Mouse (Mus musculus) lung, embryonic 16.5 days (tissue): Measurements from ENCODE around the gene Pdk2. TPM values are rescaled to one million over a fixed set of nuclear protein-coding genes. Genes with fewer than 3 reads are reported as not detected.

Source experiments
- ATAC-seq: fragments of 200-750 bp; cut with Nextera tagmentation; 2 replicates; pipeline ENCODE4 v1.8.0; 2017; ENCODE audit warnings: low read depth, mild to moderate bottlenecking, moderate library complexity
- H3K27ac ChIP-seq: fragments of 300-500 bp; sonication (generic); 2 replicates; pipeline ENCODE4 v1.5.1; 2014; ENCODE audit warnings: mild to moderate bottlenecking, control low read depth, low read length
- H3K27me3 ChIP-seq: fragments of 300-500 bp; sonication (generic); 2 replicates; pipeline ENCODE4 v1.6.1; 2014; ENCODE audit warnings: low read depth, low read length, mixed read lengths; ENCODE audit not compliant: control insufficient read depth, insufficient read depth
- H3K36me3 ChIP-seq: fragments of 300-500 bp; sonication (generic); 2 replicates; pipeline ENCODE4 v1.6.1; 2014; ENCODE audit warnings: low read length; ENCODE audit not compliant: control insufficient read depth, insufficient read depth
- H3K4me1 ChIP-seq: fragments of 300-500 bp; sonication (generic); replicated peaks from 2 replicates; pipeline ENCODE4 v1.6.1; 2014; ENCODE audit warnings: low read length, mixed read lengths; ENCODE audit not compliant: control insufficient read depth, insufficient read depth
- H3K4me2 ChIP-seq: fragments of 300-500 bp; sonication (generic); 2 replicates; pipeline ENCODE4 v1.6.1; 2014; ENCODE audit warnings: low read depth, low read length, control low read depth
- H3K4me3 ChIP-seq: fragments of 300-500 bp; sonication (generic); 2 replicates; pipeline ENCODE4 v1.5.1; 2014; ENCODE audit warnings: mild to moderate bottlenecking, low read length, control low read depth
- H3K9ac ChIP-seq: fragments of 300-500 bp; sonication (generic); 2 replicates; pipeline ENCODE4 v1.6.1; 2014; ENCODE audit warnings: low read length, control low read depth
- H3K9me3 ChIP-seq: fragments of 300-500 bp; sonication (generic); 2 replicates; pipeline ENCODE4 v1.6.1; 2016; ENCODE audit warnings: low read length; ENCODE audit not compliant: control insufficient read depth
- WGBS: fragments of 180-500 bp; shearing (Covaris S2); extraction: QIAGEN DNeasy Blood & Tissue Kit; methylation state at CpG from one replicate; pipeline ENCODE4 v1.1.7; 2014; 5-methylcytosine and 5-hydroxymethylcytosine counted together
- polyA plus RNA-seq: library from polyadenylated mRNA; unstranded; fragments of >200 nt; fragmentation: Nextera tagmentation; extraction: Ambion mirVana; gene quantifications from 2 replicates; pipeline ENCODE4 v1.2.1, GENCODE M21; 2015

Pdk2 gene
- polyA plus RNA-seq, 1 experiment from 2014 or later, result 43.3 TPM

DNA sequence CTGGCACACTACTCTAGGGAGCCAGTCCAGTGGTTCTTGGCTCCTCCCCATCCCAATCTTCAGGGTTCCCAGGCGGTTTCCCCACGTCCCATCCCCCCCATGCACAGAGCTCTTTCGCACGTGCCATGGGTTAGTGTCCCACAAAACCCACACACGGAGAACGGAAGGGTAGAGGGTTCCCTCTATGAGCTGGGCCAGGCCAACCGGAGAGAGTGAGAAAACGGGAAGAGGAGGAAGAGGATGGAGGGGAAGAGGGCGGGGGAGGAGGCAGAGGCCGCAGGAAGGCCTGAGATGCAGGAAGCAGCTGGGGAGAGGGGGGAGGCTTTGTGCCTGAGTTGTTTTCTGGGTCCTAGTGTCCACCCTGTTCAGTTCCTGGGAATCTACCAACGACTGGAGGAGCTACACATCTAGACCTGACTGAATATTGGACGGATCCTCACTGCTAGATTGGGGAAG, 51.6 kb downstream of the Pdk2 start:
- peak overlapping the region; percentile 93 for H3K9ac ChIP-seq
- peak overlapping the region; percentile 95 for H3K27ac ChIP-seq
- 1% methylated on average over 12 of the region's 12 CpGs for WGBS
- H3K4me3 ChIP-seq, result peak overlapping the region; percentile 89
- no peaks in the 10 kb centered on the region for H3K9me3 ChIP-seq
- H3K4me1 ChIP-seq, result peaks cover 47% of the 10 kb centered on the region
- peak overlapping the region; percentile 96 for H3K4me2 ChIP-seq
- no peaks in the 10 kb centered on the region for H3K27me3 ChIP-seq
- ATAC-seq, result peak; percentile 77
- H3K36me3 ChIP-seq, result no peaks in the 10 kb centered on the region

DNA sequence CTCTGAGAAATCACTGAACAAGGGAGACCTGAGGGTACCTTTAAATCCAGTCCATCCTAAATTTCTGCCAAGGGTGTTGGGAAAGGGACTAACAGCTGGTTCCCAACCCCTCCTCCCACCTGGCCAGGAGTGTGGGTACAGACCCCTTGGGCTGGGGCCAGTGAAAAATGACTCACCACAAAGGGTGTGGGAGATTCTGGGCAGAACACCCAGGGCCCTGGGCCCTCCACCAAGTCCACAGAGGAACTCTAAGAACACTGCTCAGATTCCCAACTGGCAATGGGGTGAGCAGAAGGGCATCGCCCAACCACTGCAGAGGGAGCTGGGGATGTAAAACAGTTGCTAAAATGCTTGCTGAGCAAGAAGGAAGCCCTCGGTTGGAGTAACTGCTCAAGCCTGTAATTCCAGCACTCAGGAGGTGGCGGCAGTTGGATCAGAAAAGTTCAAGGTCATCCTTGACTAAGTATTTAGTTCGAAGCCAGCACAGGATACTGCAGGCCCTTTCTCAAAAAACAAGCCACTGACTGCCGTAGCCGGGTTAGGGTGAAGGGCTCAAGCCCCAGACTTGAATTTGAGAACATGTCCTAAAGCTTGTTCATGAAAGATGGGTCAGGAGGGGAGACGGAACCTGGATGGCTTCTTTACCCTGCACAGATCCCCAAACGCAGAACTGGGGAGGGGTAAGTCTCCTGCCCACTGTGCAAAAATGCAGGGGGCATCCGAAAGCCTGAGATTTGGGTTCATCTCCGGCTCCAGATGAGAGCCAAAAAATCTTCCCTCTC, 52.2 kb downstream of the Pdk2 start:
- Histone ChIP-seq H3K4me1 (peaks cover 40% of the 10 kb centered on the region), H3K4me3 (peak overlapping the region; percentile 89), H3K9ac (peak overlapping the region; percentile 70), H3K36me3 (no peaks in the 10 kb centered on the region), H3K27ac (peak overlapping the region; percentile 95), H3K9me3 (no peaks in the 10 kb centered on the region), H3K27me3 (no peaks in the 10 kb centered on the region), H3K4me2 (peak overlapping the region; percentile 96)
- 14% methylated on average over 10 of the region's 10 CpGs for WGBS
- ATAC-seq, result no peak

- H3K27ac ChIP-seq, result no peak overlapping the region
- ATAC-seq, result no peak
- no peak overlapping the region for H3K4me3 ChIP-seq
- H3K9me3 ChIP-seq, result no peaks in the 10 kb centered on the region
- H3K4me2 ChIP-seq, result no peak overlapping the region
- peaks cover 29% of the 10 kb centered on the region for H3K4me1 ChIP-seq
- no peaks in the 10 kb centered on the region for H3K27me3 ChIP-seq
- H3K36me3 ChIP-seq, result no peaks in the 10 kb centered on the region
- no peak overlapping the region for H3K9ac ChIP-seq
- WGBS, result 83% methylated on average over 8 of the region's 8 CpGs
These were observed 53.3 kb downstream of the Pdk2 start for GRCm38 (mm10) chr11:94987851-94988250.

DNA sequence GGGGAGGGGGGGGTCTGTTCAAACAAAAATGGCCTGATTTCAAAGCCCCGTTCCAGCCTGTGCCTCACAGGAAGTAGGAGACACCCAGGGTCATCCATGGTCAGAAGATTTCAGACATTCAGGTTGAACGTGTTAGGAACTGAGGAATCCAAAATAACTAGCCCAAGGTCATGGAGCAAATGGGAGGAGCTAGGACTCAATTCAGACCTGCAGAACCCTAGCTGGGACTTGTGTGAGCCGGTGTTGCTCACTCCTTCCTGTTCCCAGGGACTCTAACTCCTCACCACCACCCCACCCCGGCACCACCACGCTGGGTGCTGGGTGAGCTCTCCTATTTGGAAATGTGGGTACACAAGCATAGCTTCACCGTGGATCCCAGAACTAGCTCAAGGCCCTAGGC, 53.8 kb downstream of the Pdk2 start:
- Histone ChIP-seq H3K9me3 (no peaks in the 10 kb centered on the region), H3K4me1 (peaks cover 28% of the 10 kb centered on the region), H3K27me3 (no peaks in the 10 kb centered on the region), H3K36me3 (no peaks in the 10 kb centered on the region), H3K4me2 (no peak overlapping the region), H3K9ac (no peak overlapping the region), H3K27ac (no peak overlapping the region), H3K4me3 (no peak overlapping the region)
- ATAC-seq, result no peak
- WGBS, result 43% methylated on average over 6 of the region's 6 CpGs

DNA sequence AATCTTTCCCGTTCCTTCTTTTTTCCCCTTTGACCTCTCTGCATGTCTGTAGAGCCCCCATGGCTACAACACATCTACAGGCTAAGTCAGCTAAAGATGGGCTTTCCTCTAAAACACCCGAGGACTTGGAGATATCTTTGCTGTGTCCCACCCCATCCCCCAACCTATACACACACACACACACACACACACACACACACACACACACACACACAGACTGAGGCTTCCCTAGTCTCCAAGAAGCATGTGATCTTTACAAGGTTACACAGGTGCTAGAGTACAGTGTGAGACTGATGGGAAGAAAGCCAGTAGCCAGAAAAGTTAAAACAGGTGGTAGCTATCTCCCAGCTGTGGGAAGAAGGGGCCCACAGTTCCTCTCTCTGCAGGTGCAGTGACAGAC, 54.7 kb downstream of the Pdk2 start:
- Histone ChIP-seq H3K4me2 (no peak overlapping the region), H3K4me3 (no peak overlapping the region), H3K4me1 (peaks cover 25% of the 10 kb centered on the region), H3K9me3 (no peaks in the 10 kb centered on the region), H3K27me3 (no peaks in the 10 kb centered on the region), H3K27ac (no peak overlapping the region), H3K36me3 (no peaks in the 10 kb centered on the region), H3K9ac (no peak overlapping the region)
- WGBS, result 44% methylated on average over 2 of the region's 2 CpGs
- no peak for ATAC-seq

DNA sequence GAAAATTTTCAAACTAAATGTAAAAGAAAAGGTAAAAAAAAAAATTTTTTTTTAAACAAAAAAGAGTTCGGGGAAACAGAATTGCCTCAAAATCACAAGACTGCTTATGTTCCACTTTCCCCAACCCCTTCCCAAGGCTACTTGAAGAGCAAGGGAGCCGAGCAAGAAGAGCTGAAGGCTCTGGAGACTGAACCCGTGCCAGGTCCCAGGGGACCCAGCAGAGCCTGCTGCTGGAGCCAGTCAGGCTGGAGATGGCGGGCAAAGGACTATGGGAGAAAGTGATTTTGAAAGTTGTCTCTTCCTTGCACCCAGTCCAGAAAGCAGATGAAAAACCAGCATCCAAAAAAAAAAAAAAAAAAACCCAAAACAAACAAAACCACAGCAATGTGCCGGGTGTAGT, 55.3 kb downstream of the Pdk2 start:
- H3K9ac ChIP-seq, result no peak overlapping the region
- H3K4me3 ChIP-seq, result no peak overlapping the region
- H3K27me3 ChIP-seq, result no peaks in the 10 kb centered on the region
- no peak overlapping the region for H3K4me2 ChIP-seq
- no peak overlapping the region for H3K27ac ChIP-seq
- H3K4me1 ChIP-seq, result peaks cover 25% of the 10 kb centered on the region
- 63% methylated on average over 5 of the region's 5 CpGs for WGBS
- H3K9me3 ChIP-seq, result no peaks in the 10 kb centered on the region
- no peaks in the 10 kb centered on the region for H3K36me3 ChIP-seq
- ATAC-seq, result no peak

DNA sequence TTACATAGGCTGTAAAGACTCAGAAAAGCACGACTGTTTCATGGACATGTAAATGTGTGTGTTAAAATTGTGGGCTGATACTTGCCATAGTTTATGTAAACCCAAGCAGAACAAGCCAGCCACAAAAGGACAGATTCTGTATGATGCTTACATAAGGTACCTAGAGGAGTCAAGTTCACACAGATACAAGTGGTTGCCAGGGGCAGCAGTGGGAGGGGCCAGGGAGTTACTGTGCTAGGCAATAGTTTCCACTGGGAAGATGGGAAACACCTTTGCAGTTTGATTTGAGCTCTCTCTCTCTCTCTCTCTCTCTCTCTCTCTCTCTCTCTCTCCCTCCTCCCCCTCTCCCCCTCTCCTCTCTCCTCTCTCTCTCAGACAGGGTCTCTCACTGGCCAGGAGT, 56.0 kb downstream of the Pdk2 start:
- Histone ChIP-seq H3K36me3 (no peaks in the 10 kb centered on the region), H3K9ac (no peak overlapping the region), H3K4me1 (peaks cover 20% of the 10 kb centered on the region), H3K9me3 (no peaks in the 10 kb centered on the region), H3K4me3 (no peak overlapping the region), H3K4me2 (no peak overlapping the region), H3K27ac (no peak overlapping the region), H3K27me3 (no peaks in the 10 kb centered on the region)
- ATAC-seq, result no peak
- WGBS, result 32% methylated on average over 1 of the region's 1 CpGs

DNA sequence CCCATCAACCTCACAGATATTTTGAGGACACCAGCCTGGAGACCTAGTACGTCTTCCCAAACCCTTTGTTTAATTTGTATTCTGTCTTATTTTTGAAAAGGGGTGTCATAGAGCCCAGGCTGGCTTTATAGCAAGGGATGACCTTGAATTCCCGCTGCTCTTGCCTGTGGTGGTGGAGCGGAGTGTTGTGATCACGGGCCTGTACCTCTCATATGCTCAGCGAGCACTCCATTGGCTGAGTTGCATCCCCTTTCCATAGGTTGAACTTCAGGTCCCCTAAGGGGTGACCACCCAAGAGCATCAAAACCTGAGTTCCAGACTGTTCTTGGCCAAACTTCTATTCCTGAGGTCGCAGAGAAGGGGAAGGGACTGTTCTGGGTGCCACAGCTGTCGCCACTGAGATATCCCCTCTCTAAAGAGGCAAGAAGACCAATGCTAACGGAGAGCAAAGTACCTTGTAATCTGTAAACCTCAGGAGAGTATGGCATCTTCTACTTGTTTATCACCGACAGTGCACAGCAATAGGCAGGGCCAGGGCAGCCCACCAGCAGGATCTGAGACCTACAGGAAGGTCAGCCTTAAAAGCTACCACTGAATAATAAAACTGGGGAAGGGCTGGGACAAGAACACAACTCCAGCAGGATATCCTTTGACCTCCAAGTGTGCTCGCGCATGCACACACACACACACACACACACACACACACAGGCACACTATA, 61.5 kb downstream of the Pdk2 start:
- Histone ChIP-seq H3K4me1 (peaks cover 4% of the 10 kb centered on the region; the same call in 1 of the 2 replicates), H3K9ac (0 out of 2 replicates have a peak overlapping the region, but pooled peaks have one; percentile 5), H3K27ac (no peak overlapping the region), H3K4me3 (no peak overlapping the region), H3K27me3 (no peaks in the 10 kb centered on the region), H3K36me3 (no peaks in the 10 kb centered on the region), H3K9me3 (no peaks in the 10 kb centered on the region), H3K4me2 (peak overlapping the region; percentile 37; the same call in 1 of the 2 replicates)
- 75% methylated on average over 11 of the region's 11 CpGs for WGBS
- peak; percentile 10; the same call in 1 of the 2 replicates for ATAC-seq

DNA sequence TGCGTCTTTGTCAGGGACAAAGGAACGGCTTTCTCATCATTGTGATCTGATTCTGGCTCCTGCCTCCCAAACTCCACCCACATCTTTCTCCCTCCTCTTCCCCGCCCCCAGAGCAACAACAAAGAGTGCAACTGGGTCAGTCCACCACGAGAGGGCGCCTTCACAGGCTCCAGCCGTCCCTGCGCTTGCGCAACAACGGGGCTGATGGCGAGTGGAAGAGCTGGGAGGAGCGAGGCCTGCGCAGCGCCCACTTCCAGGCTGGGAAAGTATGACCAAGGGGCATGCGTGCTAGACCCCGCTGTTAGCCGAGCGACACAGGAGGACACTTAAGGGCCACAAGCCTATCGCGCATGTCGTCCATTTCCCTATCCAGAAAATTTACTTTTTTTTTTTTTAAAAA, 62.2 kb downstream of the Pdk2 start:
- WGBS, result under 1% methylated on average over 20 of the region's 20 CpGs
- peak overlapping the region; percentile 23 for H3K4me3 ChIP-seq

More for the DNA sequence above, 62.2 kb downstream of the Pdk2 start:
- Histone ChIP-seq H3K4me1 (peaks cover 4% of the 10 kb centered on the region; the same call in 1 of the 2 replicates), H3K27me3 (no peaks in the 10 kb centered on the region), H3K27ac (no peak overlapping the region), H3K9me3 (no peaks in the 10 kb centered on the region), H3K4me2 (peak overlapping the region; percentile 37), H3K36me3 (no peaks in the 10 kb centered on the region), H3K9ac (0 out of 2 replicates have a peak overlapping the region, but pooled peaks have one; percentile 5)
- peak; percentile 97 for ATAC-seq
